8 mouse cellular contexts compared by ENCODE assay signal in the genomic region with DNA sequence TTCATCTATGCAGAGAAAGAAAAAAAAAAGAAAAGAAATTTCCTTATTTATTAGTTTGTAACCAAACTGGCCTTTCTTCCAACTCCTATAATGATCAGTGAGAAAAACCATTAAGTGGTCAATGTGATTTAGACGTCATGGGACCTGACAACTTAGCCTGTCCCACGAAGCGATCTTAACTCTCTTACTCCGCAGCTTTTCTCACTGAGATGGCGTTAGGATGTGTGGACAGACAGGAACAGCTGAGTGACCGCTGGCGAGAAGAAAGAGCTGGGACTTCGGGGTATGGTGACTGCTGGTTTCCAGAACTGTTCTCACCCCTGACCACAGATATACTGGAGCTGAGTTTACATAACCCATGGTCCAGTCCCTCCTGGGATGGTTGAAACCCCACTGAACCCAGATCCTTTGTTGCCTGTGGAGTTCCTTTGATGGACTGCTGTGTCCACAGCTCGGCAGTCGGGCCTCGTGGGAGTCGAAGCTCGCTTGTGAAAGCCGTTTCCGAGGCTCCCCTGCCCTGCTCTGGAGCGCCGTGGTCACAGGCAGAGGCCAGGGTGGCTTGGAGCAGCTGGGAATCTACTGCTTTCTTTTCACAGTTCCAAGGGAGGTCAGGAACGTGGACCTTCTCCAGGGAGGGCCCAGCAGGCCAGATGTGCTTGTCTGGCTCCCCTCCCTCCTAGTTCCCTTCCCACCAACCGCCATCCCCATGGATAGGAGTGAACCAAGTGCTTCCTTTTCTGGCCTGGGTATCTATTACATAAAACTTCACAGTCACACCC. TPM values are rescaled to one million over a fixed set of nuclear protein-coding genes. Genes with fewer than 3 reads are reported as not detected.
A peak's percentile ranks its signal among the peaks of the same experiment; 100 is the strongest.
DNase-seq lines count a peak whose midpoint lies in the region; ATAC-seq and TF ChIP-seq lines count a peak whose summit lies in the region.

No protein-coding gene starts in this region.

- no peaks in the 10 kb centered on the region for H3K9me3 ChIP-seq in stomach, embryonic 14.5 days (ENCODE audit: control insufficient read depth, low read depth, low read length)

- H3K27me3 ChIP-seq in stomach, embryonic 14.5 days (ENCODE audit: control insufficient read depth, insufficient read depth, low read length) = no peaks in the 10 kb centered on the region
- H3K27me3 ChIP-seq in cerebellum, adult 2 months (ENCODE audit: control insufficient read depth, insufficient read depth, low read length) = no peaks in the 10 kb centered on the region

- no peaks in the 10 kb centered on the region for H3K36me3 ChIP-seq in stomach, embryonic 14.5 days (ENCODE audit: control insufficient read depth, insufficient read depth, low read length)

- TF ChIP-seq CTCF in cerebellum, adult 2 months (IDR thresholded peaks at IDR 0.05; ENCODE audit: borderline replicate concordance, insufficient read depth, low read depth, low read length) = no peak

- intact Hi-C loops in gastrocnemius, postnatal 36 days (cut with DNase I) = loop anchor here (5.0 kb wide), 1 partner anchor 314 kb away; the partner anchor contains the start of gene Zfp36l2

- ATAC-seq in stomach, embryonic 14.5 days (ENCODE audit: insufficient number of reproducible peaks, insufficient read depth, low FRiP score, low read depth) = peak; percentile 35; the same call in 1 of the 2 replicates
- no peak for ATAC-seq in cerebellum, adult (ENCODE audit: insufficient number of reproducible peaks, low FRiP score, low TSS enrichment)

- WGBS in stomach, embryonic 14.5 days = 55% methylated on average over 19 of the region's 19 CpGs
- 63% methylated on average over 19 of the region's 19 CpGs for WGBS in cerebellum, adult 2 months

- H3K4me2 ChIP-seq in stomach, embryonic 14.5 days (replicated peaks; ENCODE audit: low read depth, low read length) = no peak overlapping the region

- H3K4me1 ChIP-seq in stomach, embryonic 14.5 days (ENCODE audit: control insufficient read depth, insufficient read depth, low read length) = 0 out of 2 replicates have a peak, but pooled peaks cover 5% of the 10 kb centered on the region
- H3K4me1 ChIP-seq in cerebellum, adult 2 months (ENCODE audit: control insufficient read depth, insufficient read depth, low read length) = peaks cover 3% of the 10 kb centered on the region; the same call in 1 of the 2 replicates

- no peak overlapping the region for H3K4me3 ChIP-seq in stomach, embryonic 14.5 days (ENCODE audit: low read depth, low read length)
- H3K4me3 ChIP-seq in cerebellum, adult 2 months (replicated peaks; ENCODE audit: insufficient read depth, low read depth, low read length) = no peak overlapping the region

- TF ChIP-seq POLR2A in cerebellum, adult 2 months (IDR thresholded peaks at IDR 0.05; ENCODE audit: borderline replicate concordance, insufficient read depth, low read length) = no peak

- no peak overlapping the region for H3K9ac ChIP-seq in stomach, embryonic 14.5 days (replicated peaks; ENCODE audit: low read depth, low read length)

- peak; percentile 18 for DNase-seq in retina, postnatal 1 day
- no peak for DNase-seq in retina, embryonic 14.5 days (ENCODE audit: low spot score)
- peak; percentile 65 to 75 for DNase-seq in gastrocnemius, postnatal 36 days
- peak; percentile 30 to 72 for DNase-seq in kidney, postnatal 25 days
- DNase-seq in cerebellum, adult 2 months = no peak
- no peak for DNase-seq in spleen, adult 12 weeks (ENCODE audit: low spot score)

- H3K27ac ChIP-seq in stomach, embryonic 14.5 days (ENCODE audit: low read length) = peak overlapping the region; percentile 90
- H3K27ac ChIP-seq in cerebellum, adult 2 months (ENCODE audit: insufficient read depth, low read length) = no peak overlapping the region

RNA-seq across cellular contexts. Expression of gene Haao, which starts 25.8 kb away (rescaled TPM):
- not detected for total RNA-seq in gastrocnemius, postnatal 36 days (2021)
- polyA plus RNA-seq in stomach, embryonic 14.5 days (2014; fragmentation: Nextera tagmentation; extraction: Ambion mirVana) = 0.27 and 1.1 TPM in 2 replicates
- 0.51 and 0.75 TPM in 2 replicates for polyA plus RNA-seq in cerebellum, adult 2 months (2012; rRNA removed)

Comparison
In these comparisons a context has a peak if more than half of its experiments do, and no peak if none do; other contexts are left out.
1. DNase-seq: peak in retina, postnatal 1 day (single experiment), gastrocnemius, postnatal 36 days (2 of 2) and kidney, postnatal 25 days (2 of 2); none in retina, embryonic 14.5 days (single experiment), cerebellum, adult 2 months (0 of 2) and spleen, adult 12 weeks (single experiment).